Mouse (Mus musculus): Measurements from ENCODE around the gene Gm29289. TPM values are rescaled to one million over a fixed set of nuclear protein-coding genes. Genes with fewer than 3 reads are reported as not detected.
"Not testable (repeated sequence)": the region's sequence is repeated elsewhere in the genome, so short reads cannot be mapped to it uniquely, and the experiment has no call there.

Gene Gm29289
- not detected in 2 replicates for polyA plus RNA-seq (2012; ENCODE audit: insufficient read depth, low replicate concordance)

DNA sequence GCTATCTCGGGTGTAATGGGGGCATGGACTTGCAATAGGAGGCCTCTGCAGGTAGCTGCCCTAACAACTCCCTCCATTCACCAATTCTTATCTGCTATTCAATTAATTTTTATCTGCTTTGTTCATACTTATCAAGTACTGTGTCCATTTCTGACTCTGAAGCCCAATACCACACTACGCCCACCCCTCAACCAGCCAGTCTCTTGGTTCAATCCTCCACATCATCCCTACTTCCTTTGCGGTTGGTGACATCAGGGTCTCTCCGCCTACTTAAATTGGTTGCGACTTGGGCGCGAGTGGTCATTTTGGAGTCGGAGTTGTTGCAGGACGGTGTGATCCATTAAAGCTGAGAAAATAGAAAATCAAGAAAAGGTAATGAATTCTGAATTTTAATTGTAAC is at the start of gene Gm29289:
TSS of gene Gm29289 (plus strand) at position 301 of the 400 bp plus-strand sequence.
- not testable (repeated sequence) for H3K4me1 ChIP-seq; H3K36me3 ChIP-seq (replicated peaks; ENCODE audit: low read length)

DNA sequence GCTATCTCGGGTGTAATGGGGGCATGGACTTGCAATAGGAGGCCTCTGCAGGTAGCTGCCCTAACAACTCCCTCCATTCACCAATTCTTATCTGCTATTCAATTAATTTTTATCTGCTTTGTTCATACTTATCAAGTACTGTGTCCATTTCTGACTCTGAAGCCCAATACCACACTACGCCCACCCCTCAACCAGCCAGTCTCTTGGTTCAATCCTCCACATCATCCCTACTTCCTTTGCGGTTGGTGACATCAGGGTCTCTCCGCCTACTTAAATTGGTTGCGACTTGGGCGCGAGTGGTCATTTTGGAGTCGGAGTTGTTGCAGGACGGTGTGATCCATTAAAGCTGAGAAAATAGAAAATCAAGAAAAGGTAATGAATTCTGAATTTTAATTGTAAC is 31.7 kb upstream of the Gm29289 start, which contains the start of gene Gm10352:
TSS of gene Gm10352 (plus strand) at position 301 of the 400 bp plus-strand sequence.
- H3K4me3 ChIP-seq (replicated peaks); H3K9me3 ChIP-seq; H3K4me1 ChIP-seq: not testable (repeated sequence)

More for the DNA sequence above, at the start of gene Gm29289:
- H3K9me3 ChIP-seq; H3K27me3 ChIP-seq (replicated peaks); H3K4me3 ChIP-seq (replicated peaks): not testable (repeated sequence)

More for the DNA sequence above, 31.7 kb upstream of the Gm29289 start, which contains the start of gene Gm10352:
- H3K36me3 ChIP-seq (replicated peaks; ENCODE audit: low read length); H3K27me3 ChIP-seq (replicated peaks): not testable (repeated sequence)

Other genes with a start within 250 kb of the Gm29289 start
- not detected in 2 replicates for gene H2al2b, start 211.9 kb upstream of the Gm29289 start, polyA plus RNA-seq (2012; ENCODE audit: insufficient read depth, low replicate concordance)
- not detected in 2 replicates for gene Gm4064, start 136.4 kb upstream of the Gm29289 start, polyA plus RNA-seq (2012; ENCODE audit: insufficient read depth, low replicate concordance)
- gene Rbmy, start 101.9 kb upstream of the Gm29289 start, polyA plus RNA-seq (2012; ENCODE audit: insufficient read depth, low replicate concordance), result not detected in 2 replicates
- gene Gm10256, start 101.9 kb upstream of the Gm29289 start, polyA plus RNA-seq (2012; ENCODE audit: insufficient read depth, low replicate concordance), result not detected in 2 replicates
- not detected in 2 replicates for gene Gm10352, start 31.6 kb upstream of the Gm29289 start, polyA plus RNA-seq (2012; ENCODE audit: insufficient read depth, low replicate concordance)

All from megakaryocyte, embryonic 14.5 days (primary cell).